Mouse (Mus musculus): ENCODE measurements at regions not wholly inside any gene's neighbourhood (a gene's known extent, or its start where the extent isn't known, plus 50 kb on each side); places are given as distances from the start of the nearest gene placed in this dataset.

DNA sequence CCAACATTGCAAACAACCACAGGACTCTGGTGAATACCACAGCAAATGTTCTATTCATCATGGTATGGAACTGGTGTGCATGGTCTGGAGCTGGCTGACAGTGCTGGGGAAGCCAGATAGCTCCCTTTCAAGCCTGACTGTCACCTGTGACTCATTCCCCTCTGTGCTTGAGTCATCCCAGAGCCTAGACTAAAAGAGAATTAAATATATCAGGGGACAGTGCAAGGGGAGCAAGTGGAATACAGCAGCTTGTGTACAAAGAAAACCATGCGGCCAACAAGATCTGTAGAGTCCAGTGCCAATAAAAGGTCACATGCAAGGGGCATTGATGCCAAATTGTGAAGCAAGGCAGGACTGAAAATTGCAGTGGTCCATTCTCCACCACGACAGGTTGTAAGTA lies 117.7 kb downstream of the Pah start:
- peak; percentile 41 for DNase-seq

DNA sequence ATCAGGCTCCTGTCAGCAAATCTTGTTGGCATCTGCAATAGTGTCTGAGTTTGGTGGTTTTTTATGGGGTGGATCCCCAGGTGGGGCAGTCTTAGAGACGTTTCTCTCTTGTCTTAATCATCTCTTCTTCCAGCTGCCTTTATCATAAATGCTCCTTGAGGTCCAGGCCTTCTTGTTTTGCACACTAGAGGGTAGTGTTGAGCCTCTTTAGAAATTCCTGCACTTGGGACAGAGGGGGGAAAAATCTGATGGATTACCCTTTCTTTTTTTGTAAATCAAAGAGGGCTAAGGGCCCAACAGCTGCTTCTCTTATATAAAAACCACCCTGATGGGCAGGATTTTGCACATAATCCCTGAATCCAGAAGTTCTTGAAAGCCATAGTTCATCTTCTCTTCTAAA lies 127.5 kb downstream of the Pah start:
- DNase-seq: peak; percentile 29

DNA sequence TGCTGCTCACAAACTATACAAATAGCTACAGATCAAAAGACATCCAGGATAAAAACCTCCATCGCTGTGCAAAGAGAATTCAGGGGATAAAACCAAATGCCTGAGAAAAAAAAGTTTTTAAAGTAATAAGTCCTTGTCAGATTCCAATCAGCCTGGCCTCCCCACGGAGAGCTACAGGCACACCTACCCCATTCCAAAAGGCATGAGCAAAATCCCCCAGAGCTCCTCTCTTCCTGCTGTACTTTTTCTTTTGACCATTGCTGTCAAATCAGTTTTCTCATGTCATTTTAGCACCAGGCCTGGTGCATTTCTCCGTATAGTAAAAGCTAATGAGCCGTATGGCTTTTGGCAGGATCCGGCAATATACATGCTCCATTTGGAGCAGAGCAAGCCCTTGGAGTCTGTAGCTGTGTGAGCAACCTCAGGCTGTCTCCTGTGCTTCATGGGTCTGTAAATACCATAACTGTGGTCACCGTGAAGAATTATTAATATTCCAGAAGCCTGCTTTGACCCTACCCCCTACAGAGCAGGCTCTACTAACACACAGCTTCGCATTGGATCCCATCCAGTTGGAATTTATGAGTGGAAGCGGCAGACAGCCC lies 130.6 kb downstream of the Pah start:
- no peak for DNase-seq

DNA sequence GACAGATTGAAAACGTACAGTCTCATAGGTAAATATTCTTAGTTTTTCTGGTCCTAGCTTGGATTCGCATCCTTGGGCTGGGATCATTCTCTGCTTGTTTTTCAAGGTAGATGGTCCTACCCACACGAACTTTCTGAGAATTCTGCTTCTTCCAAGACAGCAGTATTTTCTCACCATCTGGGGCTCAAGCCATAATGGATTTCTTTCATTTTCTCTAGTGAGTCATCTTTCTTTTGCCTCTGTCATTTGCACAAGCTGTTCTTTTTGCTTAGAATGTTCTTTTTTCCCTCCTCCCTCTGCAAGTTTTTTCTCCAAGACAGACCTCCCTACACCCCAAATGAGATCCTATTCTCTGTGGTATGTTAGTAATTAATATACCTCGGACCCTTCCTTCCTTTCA lies 132.5 kb downstream of the Pah start:
- DNase-seq: no peak

DNA sequence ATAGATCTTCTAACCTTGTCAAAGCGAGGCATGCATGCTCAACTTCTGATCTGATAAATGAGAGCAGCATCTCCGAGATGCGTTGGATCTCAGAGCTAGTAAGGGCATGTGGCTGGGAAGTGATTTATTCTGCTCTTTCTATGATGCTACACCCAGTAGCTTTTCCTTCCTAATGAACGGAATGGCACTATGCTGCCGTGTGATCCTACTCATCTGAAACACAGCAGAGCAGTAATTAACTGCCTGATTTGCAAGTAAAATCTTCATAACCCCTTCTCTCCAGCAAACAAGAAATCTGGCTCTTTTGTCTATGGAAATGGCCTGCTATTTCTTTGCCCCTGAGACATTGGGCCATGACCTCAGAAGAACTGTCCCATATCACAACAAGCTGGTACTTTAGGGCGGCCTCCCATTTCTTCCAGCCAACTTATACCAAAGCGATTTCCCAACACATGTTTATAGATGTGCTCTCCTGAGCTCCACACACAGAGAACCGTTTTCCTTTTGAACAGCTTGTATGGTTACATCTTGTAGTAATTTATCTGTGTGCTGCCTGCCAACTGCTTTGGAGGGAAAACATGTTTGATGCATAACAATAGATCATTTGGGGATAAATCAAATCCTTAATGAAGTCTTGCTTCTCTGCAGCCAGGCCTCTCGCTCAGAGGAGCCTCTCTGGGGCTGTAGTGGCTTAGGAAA lies 144.6 kb downstream of the Pah start:
- peak; percentile 19 for DNase-seq

DNA sequence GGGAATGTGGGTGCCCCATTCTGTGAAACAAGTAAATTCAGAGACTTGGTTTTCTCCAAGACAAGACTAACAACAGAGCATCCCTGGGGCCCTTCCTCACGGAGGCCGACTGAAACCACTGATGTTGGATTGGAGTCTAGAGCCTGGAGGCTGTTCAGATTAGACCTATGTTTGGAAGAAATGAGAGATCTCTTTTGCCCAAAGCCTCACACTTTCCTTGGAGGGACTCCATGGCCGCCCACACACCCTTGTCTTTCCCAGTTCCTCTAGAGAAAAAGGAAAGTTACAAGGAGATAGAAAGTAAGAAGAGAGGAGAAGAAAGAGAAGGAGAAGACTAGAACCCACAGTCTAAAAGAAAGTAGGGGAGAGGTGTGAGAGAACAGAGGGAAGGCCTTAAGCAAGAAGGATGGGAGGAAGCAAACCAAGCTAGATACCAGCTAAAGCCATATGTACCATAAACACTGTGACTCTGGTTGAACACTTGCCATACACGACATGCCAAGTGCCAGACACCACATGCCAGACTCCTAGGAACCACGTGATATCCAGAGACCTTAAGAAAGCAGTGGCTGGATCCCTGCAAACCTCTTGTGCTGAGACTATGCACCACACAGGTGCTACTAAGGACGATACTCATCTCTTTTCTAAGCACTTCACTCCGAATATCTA lies 145.3 kb downstream of the Pah start:
- no peak for DNase-seq

DNA sequence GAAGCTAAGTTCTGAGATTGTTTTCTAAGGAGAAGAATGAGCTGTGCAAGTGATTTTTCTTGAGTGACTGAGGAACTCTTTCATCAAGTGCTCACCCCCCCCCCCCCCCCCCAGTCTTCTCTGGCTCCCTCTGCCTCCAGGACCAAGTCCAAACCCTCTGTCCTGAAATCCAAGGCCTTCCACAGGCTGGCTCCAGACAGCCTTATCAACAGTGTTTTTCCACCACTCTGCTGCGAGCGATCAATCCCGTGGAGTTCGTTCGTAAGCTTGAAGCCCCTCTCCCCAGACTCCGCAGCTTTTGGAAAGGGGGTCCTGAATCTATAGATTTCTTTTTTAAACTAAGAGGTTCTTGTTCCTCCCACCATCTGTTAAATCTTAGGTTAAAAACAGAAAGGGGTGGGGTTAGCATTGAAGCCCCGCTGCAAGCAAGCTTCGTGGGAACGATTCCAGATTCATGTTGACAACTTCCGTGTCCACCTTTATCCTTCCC lies 146.1 kb downstream of the Pah start:
- peak; percentile 41 for DNase-seq

DNA sequence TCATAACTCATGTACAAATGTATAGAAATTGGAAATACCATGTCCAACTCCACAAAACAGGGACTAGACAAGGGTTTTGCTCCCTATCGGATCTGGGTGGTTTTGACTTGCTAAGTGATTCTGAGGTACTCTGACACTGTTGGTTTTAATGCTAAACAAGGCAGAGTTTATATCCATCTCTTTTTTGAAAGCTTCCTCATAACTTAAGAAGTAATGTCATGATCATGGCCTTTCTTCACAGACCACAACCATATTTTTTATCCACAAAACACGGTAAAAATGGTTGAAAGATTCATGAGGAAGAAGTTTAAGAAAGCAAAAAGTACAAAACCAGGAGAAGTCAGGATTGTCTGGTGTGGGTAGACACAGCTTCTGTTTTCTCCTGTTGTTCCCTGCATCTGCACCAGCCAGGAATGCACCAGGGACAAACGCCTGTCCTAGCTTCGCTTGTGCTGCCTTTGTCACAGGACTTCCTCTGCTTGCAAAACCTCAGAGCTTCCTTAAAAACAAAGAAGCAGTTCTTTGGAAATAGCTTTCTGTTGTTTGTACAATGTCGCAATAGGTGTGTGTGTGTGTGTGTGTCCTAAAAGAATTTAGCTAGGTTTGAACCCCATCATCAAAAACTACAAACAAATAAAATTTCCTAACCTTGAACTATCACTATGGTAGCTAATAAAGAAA lies 153.3 kb downstream of the Pah start:
- DNase-seq: no peak

DNA sequence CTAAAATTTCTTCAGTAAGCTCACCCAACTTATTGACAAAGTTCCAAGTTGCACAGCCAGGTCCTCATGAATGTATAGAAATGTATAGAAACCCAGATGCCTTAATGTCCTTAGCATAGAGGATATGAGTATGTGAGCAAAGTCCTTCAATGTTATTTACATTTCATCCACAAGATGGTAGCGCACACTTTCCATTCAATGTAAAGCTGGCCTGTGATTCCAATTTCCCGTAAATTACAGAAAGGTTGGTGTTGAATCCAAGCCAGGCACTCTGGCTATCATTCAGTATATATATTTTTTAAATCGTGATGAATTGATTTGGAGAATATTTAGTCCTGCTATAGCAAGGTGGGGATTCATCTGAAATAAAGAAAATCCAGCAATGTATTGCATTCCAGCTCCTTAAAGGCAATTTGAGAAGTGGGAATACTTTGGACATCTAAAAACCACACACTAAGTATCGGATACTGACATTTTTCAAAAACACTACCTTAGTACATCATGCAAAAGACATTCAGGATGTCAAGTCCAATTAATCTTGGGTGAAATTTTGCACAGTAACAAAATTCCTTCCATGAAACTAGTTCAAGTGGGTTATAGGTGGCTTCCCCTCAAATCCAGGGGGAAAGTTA lies 154.6 kb downstream of the Pah start:
- no peak for DNase-seq

DNA sequence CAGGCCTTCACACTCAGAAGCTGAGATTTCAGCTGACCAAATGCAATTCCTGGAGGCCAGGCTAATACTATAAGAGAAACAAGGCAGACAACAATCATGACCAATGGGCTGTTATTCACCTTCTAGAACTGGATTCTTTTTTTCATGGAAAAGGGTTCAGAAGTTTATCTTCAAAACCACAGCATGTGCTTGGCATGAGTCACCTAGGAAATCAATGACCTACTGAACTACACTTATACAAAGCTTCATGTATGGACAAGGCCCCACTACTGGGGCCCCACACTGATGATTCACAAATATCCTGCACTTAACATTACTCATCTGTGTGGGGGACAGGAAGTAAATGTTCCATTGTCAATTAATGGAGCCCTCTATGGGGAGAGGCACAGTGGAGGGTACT lies 157.4 kb downstream of the Pah start:
- DNase-seq: no peak

DNA sequence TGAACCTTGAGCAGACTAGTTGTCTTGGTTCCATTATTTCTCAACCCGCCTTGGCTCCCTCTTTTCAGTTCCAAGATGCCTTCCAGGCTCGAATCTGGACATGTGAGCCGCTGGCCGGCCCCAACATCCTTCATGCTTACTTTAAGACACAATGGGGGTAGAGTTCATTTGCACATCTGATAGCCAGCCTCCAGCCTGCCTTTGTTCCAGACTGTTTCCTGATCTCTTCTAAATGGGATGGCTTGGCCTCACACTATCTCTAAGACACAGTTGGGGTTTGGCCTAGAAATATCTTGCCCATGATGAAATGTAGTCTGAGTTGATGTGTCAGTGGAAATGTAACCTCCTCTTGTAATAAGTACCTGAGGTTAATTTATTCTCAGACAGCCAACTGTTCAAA lies 164.7 kb downstream of the Pah start:
- no peak for DNase-seq

DNA sequence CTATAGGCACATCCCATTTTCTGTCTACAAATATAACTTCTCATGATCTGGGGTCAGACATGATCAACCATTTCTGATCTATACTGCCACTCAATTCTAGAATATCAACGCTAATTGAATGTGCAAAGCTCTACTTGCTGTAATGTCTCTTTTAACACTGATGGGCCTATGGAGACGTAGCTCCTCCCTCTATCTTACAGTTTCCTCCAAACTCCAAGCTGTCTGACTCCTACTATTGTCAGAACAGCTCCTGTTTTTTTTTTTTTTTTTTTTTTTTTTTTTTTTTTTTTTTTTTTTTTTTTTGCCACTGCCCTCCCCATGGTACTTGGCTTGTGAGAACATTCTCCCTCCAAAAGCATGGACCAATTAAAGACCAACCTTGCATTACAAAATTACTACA lies 165.2 kb downstream of the Pah start:
- no peak for DNase-seq

DNA sequence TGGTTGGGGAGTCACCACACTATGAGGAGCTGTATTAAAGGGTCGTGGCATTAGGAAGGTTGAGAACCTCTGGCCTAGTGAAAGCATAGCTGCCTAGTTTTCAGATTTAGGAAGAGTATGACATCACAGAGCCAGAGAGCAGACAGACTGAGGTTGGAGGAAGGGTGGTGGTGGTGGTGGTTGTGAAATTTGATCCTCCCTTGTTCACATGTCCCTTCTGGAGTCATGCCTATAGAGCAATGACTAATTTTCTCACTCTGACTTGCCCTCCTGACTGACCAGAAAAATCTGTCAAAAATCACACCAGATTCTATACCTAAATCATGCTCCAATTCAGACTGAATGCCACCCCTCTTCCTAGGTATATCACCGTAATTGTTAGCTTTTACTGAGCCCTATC lies 166.2 kb downstream of the Pah start:
- no peak for DNase-seq

DNA sequence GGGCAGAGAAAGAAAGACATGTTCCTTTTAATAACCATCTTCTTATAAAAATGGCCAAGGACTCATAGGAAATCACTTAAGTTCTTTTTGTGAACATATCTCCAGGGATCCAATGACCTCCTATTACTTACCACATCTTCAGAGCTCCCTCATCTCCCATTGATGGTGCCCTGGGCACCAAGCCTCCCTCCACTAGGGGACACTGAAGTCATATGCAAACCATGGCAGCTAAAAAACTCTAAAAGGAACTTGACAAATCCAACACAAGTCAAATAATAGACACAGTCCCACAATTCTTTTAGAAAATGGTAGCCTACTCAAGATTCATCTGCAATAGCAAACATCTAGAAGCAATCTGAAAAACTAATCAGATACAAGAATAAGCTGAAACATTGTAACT lies 167.2 kb upstream of the Igf1 start:
- DNase-seq: peak; percentile 51

DNA sequence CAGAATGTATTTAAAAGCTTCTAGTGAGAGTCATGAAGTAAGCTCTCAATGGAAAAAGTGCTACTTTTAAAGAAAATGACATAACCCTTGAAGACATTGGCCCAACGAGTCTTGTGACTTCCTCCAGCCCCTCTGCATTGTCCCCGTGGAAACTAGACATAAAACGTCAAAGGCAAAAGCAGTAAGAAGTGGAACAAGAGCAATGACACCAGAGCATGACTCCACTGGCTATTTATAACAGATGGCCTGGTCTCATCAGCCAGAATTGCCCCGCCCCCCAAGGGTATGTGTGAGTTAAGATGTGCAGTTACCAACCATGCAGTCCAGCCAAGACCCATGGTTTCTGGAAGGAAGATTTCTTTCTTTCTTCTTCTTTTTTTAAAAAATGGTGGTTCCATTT lies 161.6 kb upstream of the Igf1 start:
- no peak for DNase-seq

DNA sequence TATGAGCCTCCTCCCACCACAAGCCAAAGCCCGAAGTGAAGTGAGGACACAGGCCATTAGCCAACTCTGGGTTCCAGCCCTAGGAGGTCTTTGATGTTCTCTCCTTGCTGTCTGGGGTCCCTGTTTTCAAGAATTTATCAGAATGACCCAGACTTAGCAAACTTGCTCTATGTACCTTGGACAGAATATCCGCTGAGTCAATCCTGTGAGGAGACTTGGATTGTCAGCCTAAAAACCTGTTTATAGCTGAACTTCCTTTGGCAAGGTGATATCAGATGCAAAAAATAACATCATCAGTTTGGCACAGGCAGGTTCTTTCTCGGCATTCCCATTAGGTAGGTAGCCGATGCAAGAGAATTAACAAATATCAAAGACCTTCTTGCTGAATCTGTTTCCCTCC lies 146.9 kb upstream of the Igf1 start:
- DNase-seq: no peak

DNA sequence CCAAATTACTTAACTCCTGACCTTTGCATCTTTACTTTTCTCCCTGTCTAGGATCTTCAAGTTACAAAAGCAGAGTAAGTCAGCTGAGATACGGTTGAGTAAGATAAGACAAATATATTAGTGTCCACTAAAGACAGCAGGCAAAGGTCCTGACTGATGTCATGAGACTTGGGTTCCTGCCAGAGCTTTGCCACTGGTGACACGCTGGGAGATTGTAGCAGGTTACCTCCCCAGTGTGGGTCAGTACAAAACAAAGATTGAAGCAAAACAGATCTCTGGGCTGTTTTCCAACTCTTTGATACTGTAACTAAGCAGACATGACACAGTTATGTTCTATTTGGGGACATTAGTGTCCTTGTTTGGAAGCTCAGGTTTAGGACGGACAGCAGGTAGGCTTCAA lies 146.3 kb upstream of the Igf1 start:
- DNase-seq: peak; percentile 69

DNA sequence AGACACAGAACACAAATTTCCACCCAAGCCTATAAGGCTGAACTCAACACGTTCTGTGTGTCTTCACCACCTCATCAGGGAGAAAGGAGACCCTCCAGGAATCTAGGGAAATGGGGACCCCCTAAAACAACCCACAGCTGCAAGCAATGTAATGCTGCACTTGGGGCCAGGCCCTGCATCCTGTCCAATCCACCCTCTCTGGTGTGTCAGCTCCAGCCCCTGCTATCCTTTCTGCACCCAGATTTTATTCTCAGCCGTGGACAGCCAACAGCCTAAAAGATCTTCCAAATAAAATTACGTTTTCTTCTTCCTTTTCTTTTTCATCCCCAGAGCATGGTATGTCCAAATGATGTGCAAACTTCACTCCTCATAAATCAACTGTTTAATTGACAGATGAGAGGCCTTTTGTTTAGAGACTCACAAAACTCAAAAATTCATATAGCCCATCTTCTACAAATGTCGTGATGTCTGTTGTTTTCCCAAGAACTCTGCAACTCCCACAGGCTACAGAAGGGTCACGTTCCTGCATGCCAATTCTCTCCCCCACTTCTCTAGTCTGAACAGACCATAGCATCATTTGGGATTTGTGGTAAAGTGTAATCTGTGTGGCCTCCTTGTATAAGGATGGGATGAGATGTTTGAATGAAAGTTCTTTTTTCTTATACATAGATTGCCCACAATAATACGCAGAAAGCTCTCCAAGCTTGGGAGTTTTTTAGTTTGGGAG lies 142.0 kb upstream of the Igf1 start:
- DNase-seq: no peak

DNA sequence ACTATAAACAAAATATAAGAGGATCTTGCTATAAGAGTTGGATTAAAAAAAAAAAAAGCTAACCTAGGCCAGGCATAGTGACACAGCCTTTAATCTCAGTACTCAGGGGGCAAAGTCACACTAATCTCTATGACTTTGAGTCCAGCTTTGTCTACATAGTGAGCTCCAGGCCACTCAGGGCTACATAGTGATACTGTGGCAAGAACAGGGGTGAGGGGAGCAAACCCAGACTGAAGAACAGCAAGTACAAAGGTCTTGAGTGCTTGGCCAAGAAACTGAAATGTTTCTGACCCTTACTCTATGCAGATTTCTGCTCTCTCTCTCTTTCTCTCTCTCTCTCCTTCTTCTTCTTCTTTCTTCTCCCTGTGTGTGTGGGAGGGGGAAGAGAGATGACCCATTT lies 140.9 kb upstream of the Igf1 start:
- DNase-seq: no peak

DNA sequence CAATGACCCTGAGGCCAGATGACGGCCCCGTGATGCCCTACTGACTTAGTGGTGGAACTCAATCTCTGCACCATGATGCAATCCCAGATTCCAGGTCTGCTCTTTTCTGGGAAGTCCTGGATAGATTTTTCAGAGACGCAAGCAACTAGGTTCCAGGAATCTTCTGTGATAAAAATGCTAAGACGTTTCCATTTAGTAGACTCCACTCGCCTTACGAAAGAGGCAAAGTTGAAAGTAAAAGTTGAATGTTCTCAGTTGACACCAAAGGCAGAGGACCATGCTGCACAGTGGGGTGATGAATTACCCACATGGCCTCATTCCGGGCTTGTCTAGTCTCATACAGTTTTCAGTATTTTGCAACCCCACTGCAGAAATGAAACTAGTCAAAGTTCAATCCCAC lies 139.6 kb upstream of the Igf1 start:
- peak; percentile 13 for DNase-seq

DNA sequence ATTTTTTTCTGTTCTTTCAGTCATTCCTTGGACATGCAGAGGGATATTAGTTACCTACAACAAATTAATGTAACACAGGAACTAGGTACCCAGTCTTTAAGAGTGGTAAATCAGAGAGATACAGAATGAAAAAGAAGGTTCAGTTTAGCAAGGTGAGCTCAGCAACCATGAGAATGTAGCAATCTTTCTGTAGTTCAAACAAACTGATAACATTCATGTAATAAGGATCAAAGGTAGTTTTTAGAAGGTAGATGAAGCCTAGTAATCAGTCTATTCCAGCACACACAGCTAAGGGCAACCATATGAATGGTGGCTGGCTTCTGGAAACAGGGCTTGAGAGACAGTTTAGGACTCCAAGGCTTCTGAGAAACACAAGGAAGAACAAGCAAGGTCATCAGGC lies 138.1 kb upstream of the Igf1 start:
- no peak for DNase-seq

DNA sequence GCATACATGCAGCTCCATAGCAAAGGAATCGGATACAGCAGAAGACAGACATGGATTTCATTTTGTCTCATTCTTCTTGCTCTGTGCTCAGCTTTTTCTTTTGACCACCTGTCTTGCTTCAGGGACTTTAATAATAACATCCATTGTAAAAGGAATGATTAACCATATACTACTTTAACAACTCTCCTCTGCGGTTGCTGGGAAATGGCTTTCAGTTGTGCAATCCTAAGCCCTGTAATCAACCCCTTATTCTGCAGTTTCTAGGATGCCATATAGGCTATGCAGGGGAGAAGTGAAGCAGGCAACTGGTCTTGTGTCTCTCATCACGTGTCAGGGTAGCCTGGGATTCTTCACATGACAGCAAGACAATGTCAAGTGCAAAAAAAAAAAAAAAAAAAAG lies 135.8 kb upstream of the Igf1 start:
- no peak for DNase-seq

Measured in adrenal gland, adult 2 months (tissue).